Mouse (Mus musculus) liver, adult (tissue): ENCODE results near the gene AC124502.3.

Source experiments
- GATA4 ChIP-seq: IDR thresholded peaks from 2 replicates; pipeline ENCODE4 v1.6.1; 2014; ENCODE audit warnings: mild to moderate bottlenecking, low read length; ENCODE audit not compliant: insufficient replicate concordance

AC124502.3 gene

GRCm38 (mm10) chr19:5038709-5039156 is at the start of gene AC124502.3, which contains the start of gene B4gat1:
TSS of gene AC124502.3 (plus strand) at chr19:5038891.
TSS of gene B4gat1 (plus strand) at chr19:5038826.
- no peak for TF ChIP-seq GATA4

DNA sequence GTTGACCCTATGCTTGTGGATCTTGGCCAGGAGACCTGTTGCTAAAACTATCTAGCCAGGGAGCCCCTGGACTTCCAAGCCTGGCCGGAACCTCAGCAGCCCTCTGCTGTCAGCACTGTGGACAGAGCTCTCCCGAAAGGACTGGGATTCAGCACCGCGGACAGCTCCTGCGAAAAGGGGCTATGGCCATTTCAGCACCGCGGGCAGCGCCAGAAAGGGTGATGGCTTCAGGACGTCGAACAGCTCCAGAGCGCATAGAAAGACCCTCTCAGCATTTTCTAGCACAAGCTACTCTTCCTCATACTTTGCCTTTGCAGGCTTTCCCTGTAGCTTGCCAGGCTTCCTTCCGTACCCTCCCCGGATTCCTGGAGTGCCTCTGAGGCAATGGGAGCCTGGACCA is 49.7 kb upstream of the AC124502.3 start:
- TF ChIP-seq GATA4, result peak; percentile 56; the same call in 1 of the 2 replicates

GRCm38 (mm10) chr19:4989434-4990255 is 49.0 kb upstream of the AC124502.3 start:
- TF ChIP-seq GATA4, result no peak

GRCm38 (mm10) chr19:4990256-4990625 is 48.5 kb upstream of the AC124502.3 start, which contains the start of gene Npas4:
TSS of gene Npas4 (minus strand) at chr19:4990316.
- no peak for TF ChIP-seq GATA4

DNA sequence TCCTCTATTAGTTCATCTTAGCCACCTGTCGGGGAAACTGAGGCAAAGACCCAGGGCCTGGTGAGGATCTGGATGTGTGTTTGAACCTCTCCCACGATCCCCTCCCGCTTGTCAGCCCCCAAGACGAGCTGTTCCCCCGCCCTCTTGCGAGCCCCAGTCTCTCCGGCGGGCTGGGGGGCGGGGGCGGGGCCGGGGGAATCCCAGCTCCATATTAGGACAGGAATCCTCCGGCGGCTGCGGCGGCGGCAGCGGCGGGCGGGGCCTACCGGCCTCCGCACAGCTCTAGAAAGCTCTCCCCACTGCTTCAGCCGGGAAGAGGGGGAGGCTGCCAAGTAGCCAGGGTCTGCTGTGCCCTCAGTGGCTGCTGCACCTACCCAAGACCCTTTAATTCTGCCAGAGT is 48.0 kb upstream of the AC124502.3 start:
- no peak for TF ChIP-seq GATA4

- no peak for TF ChIP-seq GATA4
Measured at GRCm38 (mm10) chr19:4992371-4992770, 46.3 kb upstream of the AC124502.3 start.

- TF ChIP-seq GATA4, result no peak
Measured at GRCm38 (mm10) chr19:4992904-4993303, 45.8 kb upstream of the AC124502.3 start.

DNA sequence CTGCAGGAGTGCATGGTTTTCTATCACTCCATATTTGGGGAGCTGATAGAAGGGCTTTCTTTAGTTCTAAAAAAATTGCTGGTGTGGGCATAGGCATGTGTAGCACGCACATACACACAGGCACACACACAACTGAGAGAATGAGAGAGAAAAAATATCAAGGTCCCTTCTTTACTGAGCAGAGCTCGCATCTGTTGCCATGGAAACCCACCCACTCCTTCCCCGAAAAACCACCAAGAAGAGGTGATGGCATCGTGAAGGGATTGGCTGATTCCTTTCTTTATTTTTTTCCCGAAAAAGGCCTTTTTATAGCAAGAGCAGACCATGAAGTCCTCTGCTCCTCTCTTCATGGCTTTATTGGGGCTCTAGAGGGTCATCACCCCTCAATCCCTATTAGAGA is 44.6 kb upstream of the AC124502.3 start:
- TF ChIP-seq GATA4, result no peak

GRCm38 (mm10) chr19:4999445-5000140 is 39.1 kb upstream of the AC124502.3 start:
- no peak for TF ChIP-seq GATA4

- no peak for TF ChIP-seq GATA4
Measured at GRCm38 (mm10) chr19:5001666-5002406, 36.9 kb upstream of the AC124502.3 start.

- TF ChIP-seq GATA4, result no peak
Measured at GRCm38 (mm10) chr19:5004925-5005324, 33.8 kb upstream of the AC124502.3 start.

- TF ChIP-seq GATA4, result no peak
Measured at GRCm38 (mm10) chr19:5013138-5013537, 25.6 kb upstream of the AC124502.3 start.

DNA sequence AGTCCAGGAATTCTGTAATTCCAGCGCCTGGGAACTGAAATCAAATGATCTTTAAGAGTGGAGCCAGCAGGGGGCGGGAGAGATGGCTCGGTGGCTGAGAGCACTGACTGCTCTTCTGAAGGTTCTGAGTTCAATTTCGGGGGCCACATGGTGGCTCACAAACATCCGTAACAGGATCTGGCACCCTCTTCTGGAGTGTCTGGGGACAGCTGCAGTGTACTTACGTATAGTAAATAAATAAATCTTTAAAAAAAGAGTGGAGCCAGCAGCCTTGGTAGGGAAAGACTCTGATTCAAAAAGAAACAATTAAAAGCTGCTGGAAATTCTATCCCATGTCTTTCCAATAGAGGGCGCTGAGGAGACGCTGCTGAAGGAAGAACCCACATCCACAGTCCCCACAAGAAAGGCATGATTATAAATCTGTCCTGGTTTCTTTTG is 23.7 kb upstream of the AC124502.3 start:
- no peak for TF ChIP-seq GATA4

DNA sequence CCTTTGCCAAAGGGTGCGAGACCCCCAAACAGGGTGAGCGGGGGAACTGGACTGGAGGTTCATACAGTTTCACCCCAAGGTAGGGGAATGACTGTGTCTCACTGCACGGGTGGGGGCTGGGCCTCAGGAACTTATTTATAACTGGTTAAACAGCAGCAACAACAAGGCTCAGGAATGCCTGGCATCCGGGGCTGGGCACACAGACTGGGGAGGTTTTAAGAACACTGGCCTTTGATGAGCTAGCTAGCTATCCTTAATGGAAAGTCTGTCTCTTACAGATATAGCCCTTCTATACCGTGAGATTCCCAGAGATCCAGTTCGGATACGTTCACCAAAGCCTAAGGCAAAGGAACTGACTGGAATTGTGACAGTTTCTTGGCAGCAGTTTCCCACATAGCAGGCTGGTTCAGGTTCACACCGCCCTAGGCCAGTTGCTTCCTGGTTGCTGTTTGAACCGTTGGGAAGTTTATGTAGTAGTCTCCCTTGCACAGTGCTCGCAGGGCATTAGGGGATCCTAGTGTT is 22.4 kb upstream of the AC124502.3 start:
- TF ChIP-seq GATA4, result no peak

DNA sequence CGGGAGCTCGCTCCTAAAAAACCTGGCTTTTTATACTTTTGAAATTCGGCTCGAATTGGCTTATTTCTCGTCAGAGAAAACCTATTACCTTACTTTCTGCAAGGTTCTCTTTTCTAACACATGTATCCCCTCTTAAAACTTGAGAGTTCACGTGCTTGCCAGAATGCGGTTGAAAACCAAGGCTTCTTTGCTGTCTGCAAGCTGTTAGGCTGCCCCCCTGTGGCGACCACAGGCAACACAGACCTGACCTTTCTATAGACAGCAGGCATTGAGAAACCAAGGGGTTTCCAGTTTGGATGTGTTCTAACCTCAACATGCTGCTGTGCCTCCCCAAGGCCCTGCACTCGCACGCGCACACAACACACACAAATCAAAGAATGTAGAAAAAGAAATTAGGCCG is 21.9 kb upstream of the AC124502.3 start:
- TF ChIP-seq GATA4, result no peak
